Mouse (Mus musculus): ENCODE data around the gene Mta1.

DNA sequence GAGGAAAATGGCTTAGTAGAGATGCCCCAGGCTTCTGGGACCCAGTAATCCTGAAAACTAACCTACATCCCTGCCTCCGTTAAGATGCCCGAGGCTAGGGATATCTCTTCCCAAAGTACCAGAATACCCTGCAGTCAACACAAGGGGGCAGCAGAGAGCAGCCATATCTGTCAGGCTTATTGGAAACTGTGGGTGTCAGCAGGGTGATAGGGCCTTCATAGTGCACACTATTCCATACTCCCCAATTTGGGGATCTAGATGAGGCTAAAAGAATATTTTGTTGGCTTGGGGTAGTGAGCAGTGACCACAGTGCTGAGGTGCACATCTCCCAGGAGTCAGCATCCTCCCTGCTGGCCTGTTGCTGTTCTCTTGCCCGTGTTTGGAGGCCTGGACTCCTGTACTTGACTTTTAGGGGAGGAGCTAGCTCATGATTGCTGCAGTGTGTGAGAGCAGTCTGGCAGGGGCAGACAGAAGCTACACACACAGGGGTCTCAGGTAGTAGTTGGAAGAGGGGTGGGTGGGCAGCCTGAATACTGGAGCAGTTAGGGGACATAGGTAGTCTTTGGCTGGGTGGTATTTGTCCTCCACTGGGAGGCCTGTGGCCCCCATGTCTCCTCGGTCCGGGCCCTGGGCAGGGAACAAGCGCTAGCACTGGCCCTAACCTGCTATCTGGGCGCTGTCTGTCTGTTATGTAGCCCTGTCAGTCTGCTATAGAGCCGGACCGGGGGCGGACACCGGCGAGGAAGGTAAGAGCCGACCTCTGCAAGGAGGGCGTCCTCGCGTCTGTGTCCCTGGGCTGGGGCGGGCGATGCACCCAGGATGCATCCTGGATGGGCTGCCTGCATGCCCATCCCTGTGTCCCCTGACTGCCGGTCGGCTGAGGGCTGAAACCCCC lies 21.7 kb downstream of the Mta1 start:
- TF ChIP-seq CTCF (IDR thresholded peaks at IDR 0.05; ENCODE audit: low read depth, low read length), result peak; percentile 99
- no peak for TF ChIP-seq POLR2AphosphoS5 (IDR thresholded peaks at IDR 0.05; ENCODE audit: insufficient replicate concordance, low read depth, low read length)
- TF ChIP-seq TAL1 (conservative IDR thresholded peaks at IDR 0.05; ENCODE audit: low read depth, low read length), result no peak
- no peak for TF ChIP-seq GATA1 (IDR thresholded peaks at IDR 0.05; ENCODE audit: borderline replicate concordance, low read length)
- no peak for TF ChIP-seq GATA2 (IDR thresholded peaks at IDR 0.05; ENCODE audit: borderline replicate concordance, low read depth, low read length)
